ENCODE assay signal across 16 mouse cellular contexts in the genomic region with DNA sequence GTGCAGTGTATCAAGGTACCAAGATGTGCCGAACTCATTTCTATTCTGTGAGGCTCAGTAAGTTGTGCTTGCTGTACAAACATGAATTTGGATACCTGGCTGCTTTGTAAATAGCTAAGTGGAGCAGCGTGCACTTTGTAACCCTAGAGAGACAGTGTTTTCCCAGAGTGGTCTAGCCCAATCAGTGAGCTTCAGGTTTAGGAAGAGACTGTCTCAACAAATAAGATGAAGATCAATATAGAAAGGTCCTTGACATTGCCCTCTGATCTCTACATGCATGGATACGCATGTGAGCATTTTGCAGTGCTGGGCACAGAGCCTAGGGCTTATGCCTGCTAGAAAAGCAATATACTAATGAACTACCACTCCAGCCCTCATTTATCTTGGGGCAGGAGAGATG.
"Had no signal": no experiment of that assay in that cellular context is flagged by ENCODE, and none has a peak within 500 bp of the region (broad histone marks: within the 10 kb centered on the region; RNA-seq: fewer than 3 reads in every experiment).

No protein-coding gene starts in this region.

- H3K4me3 ChIP-seq: intestine, embryonic 15.5 days; kidney, embryonic 15.5 days; left cerebral cortex, adult 2 months; midbrain, embryonic 13.5 days; stomach, embryonic 15.5 days had no signal

- DNase-seq: kidney, adult 11 months; kidney, adult 8-10 months; kidney, postnatal 10 days; kidney, postnatal 36 days; layer of hippocampus, postnatal 36 days; lung, embryonic 14.5 days; thymus, adult 18-20 months; thymus, postnatal 36 days had no signal

- H3K27me3 ChIP-seq: intestine, embryonic 15.5 days; kidney, embryonic 15.5 days; midbrain, embryonic 13.5 days; stomach, embryonic 15.5 days had no signal

- H3K4me2 ChIP-seq: intestine, embryonic 15.5 days; kidney, embryonic 15.5 days; lung, embryonic 14.5 days; midbrain, embryonic 13.5 days; stomach, embryonic 15.5 days had no signal

- H3K4me1 ChIP-seq: intestine, embryonic 15.5 days; kidney, embryonic 15.5 days; midbrain, embryonic 13.5 days; stomach, embryonic 15.5 days had no signal

- H3K9ac ChIP-seq: intestine, embryonic 15.5 days; kidney, embryonic 15.5 days; liver, embryonic 14.5 days; lung, embryonic 14.5 days; midbrain, embryonic 13.5 days; stomach, embryonic 15.5 days had no signal

- H3K36me3 ChIP-seq: intestine, embryonic 15.5 days; kidney, embryonic 15.5 days; stomach, embryonic 15.5 days had no signal

- ATAC-seq: intestine, embryonic 15.5 days; lung, postnatal 0 days; midbrain, embryonic 13.5 days had no signal

- H3K27ac ChIP-seq: intestine, embryonic 15.5 days; kidney, embryonic 15.5 days; left cerebral cortex, adult 2 months; liver, embryonic 14.5 days; macrophage; midbrain, embryonic 13.5 days; stomach, embryonic 15.5 days had no signal

- H3K9me3 ChIP-seq: intestine, embryonic 15.5 days; kidney, embryonic 15.5 days; midbrain, embryonic 13.5 days; stomach, embryonic 15.5 days had no signal
